Mouse (Mus musculus): ENCODE measurements around the gene Gm21988. TPM values are rescaled to one million over a fixed set of nuclear protein-coding genes. Genes with fewer than 3 reads are reported as not detected.

Gm21988 gene
- polyA plus RNA-seq, 2 experiments: 4.2 to 4.5 TPM

- 63% methylated on average over 5 of the region's 5 CpGs for WGBS (ENCODE audit: insufficient replicate concordance)
- no peaks in the 10 kb centered on the region for H3K27me3 ChIP-seq (ENCODE audit: control insufficient read depth, insufficient read depth, low read length)
- no peak overlapping the region for H3K4me2 ChIP-seq (ENCODE audit: low read depth)
- no peak overlapping the region for H3K27ac ChIP-seq
- H3K36me3 ChIP-seq (replicated peaks; ENCODE audit: control insufficient read depth, insufficient read depth, low read depth): no peaks in the 10 kb centered on the region
- DNase-seq (ENCODE audit: low read depth in 3 of 3, low spot score in 3 of 3): no peak
- TF ChIP-seq EP300 (IDR thresholded peaks at IDR 0.05; ENCODE audit: low read depth) (no peak), CTCF (IDR thresholded peaks at IDR 0.05; ENCODE audit: low read depth) (no peak)
- no peaks in the 10 kb centered on the region for H3K9me3 ChIP-seq (ENCODE audit: control insufficient read depth, low read length)
- no peak overlapping the region for H3K4me3 ChIP-seq (ENCODE audit: insufficient read depth in 1 of 2, low read depth in 2 of 2, low read length in 2 of 2)
- ATAC-seq (ENCODE audit: insufficient read depth): no peak
- no peaks in the 10 kb centered on the region for H3K4me1 ChIP-seq (replicated peaks; ENCODE audit: control insufficient read depth in 2 of 2, insufficient read depth in 2 of 2, low read length in 1 of 2)
- no peak overlapping the region for H3K9ac ChIP-seq (replicated peaks)
Observed at GRCm38 (mm10) chr11:70200036-70200608, 39.5 kb downstream of the Gm21988 start.

DNA sequence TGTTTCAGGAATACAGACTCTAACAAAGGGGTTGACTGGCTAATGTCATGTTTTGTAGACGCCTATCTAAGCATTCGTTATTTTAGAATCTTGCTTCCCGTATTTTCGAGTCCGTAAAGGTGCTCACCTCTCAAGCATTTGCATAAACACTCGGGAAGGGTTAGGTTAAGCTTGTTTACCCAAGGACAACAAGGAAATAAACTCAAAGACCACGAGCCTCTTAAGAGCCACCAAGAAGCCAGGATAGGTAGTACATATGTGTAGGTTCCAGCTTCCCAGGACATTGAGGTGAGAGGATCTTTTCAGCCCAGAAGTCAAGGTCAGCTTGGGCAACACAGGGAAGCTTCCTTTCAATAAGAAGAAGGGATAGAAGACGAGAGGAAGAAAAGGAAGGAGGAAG lies 40.5 kb downstream of the Gm21988 start:
- Histone ChIP-seq H3K4me3 (ENCODE audit: insufficient read depth in 1 of 2, low read depth in 2 of 2, low read length in 2 of 2) (no peak overlapping the region), H3K9me3 (ENCODE audit: control insufficient read depth, low read length) (no peaks in the 10 kb centered on the region), H3K9ac (replicated peaks) (no peak overlapping the region), H3K27me3 (ENCODE audit: control insufficient read depth, insufficient read depth, low read length) (no peaks in the 10 kb centered on the region), H3K27ac (no peak overlapping the region), H3K36me3 (replicated peaks; ENCODE audit: control insufficient read depth, insufficient read depth, low read depth) (no peaks in the 10 kb centered on the region), H3K4me2 (ENCODE audit: low read depth) (no peak overlapping the region), H3K4me1 (replicated peaks; ENCODE audit: control insufficient read depth in 2 of 2, insufficient read depth in 2 of 2, low read length in 1 of 2) (no peaks in the 10 kb centered on the region)
- ATAC-seq (ENCODE audit: insufficient read depth) (no peak), DNase-seq (ENCODE audit: low read depth in 3 of 3, low spot score in 3 of 3) (no peak)
- WGBS (ENCODE audit: insufficient replicate concordance): 62% methylated on average over 8 of the region's 8 CpGs
- no peak for TF ChIP-seq EP300 (IDR thresholded peaks at IDR 0.05; ENCODE audit: low read depth)
- TF ChIP-seq CTCF (IDR thresholded peaks at IDR 0.05; ENCODE audit: low read depth): no peak

GRCm38 (mm10) chr11:70198332-70198731 lies 41.3 kb downstream of the Gm21988 start:
- H3K36me3 ChIP-seq (replicated peaks; ENCODE audit: control insufficient read depth, insufficient read depth, low read depth): no peaks in the 10 kb centered on the region
- H3K9me3 ChIP-seq (ENCODE audit: control insufficient read depth, low read length): no peaks in the 10 kb centered on the region

DNA sequence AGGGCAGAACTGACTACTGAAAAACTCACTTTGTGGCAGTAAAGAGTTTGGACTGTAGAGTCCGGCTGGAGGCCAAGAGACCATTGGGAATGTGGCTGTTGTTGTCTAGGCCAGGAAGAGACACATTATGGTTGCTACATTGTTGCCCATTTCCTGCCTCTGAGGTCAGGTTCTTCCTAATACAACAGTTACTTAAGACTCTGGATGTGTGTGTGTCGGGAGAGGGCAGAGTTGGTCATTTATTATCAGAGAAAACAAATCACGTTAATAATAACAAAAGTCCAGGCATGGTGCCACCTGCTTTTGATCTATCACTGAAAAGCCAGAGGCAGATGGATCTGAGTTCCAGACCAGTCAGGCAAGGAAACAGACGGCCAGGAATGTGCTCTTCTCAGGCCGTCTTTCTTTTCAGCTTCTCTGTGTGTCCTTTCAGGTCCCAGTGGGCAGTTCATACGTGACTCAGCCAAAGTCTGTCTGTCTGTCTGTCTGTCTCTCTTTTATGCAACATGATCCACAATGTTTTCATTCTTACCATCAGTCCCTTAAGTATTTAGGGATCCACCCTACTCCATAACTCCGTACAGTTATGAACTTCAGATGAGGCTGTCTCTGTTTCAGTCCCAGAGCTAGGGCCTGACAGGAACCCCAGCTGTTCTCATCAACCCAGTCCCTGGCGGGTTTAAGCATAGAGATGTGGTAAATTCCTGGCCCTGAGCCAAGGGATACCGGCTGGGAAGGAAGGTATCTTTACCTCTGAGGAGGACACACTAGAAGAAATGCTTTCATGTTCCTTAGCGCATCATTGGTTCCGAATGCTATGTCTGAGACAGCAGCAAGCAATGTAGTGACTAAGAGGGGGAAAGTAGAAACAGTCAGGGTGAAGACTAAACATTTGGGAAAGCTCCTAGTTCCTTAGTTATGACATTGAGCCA lies 46.0 kb downstream of the Gm21988 start:
- no peaks in the 10 kb centered on the region for H3K27me3 ChIP-seq (ENCODE audit: control insufficient read depth, insufficient read depth, low read length)
- TF ChIP-seq EP300 (IDR thresholded peaks at IDR 0.05; ENCODE audit: low read depth) (no peak), CTCF (IDR thresholded peaks at IDR 0.05; ENCODE audit: low read depth) (no peak)
- no peak overlapping the region for H3K27ac ChIP-seq
- DNase-seq (ENCODE audit: low read depth in 3 of 3, low spot score in 3 of 3) (no peak), ATAC-seq (ENCODE audit: insufficient read depth) (no peak)
- H3K36me3 ChIP-seq (replicated peaks; ENCODE audit: control insufficient read depth, insufficient read depth, low read depth): no peaks in the 10 kb centered on the region
- H3K9me3 ChIP-seq (ENCODE audit: control insufficient read depth, low read length): no peaks in the 10 kb centered on the region
- no peak overlapping the region for H3K4me2 ChIP-seq (ENCODE audit: low read depth)
- H3K9ac ChIP-seq (replicated peaks): no peak overlapping the region
- H3K4me1 ChIP-seq (replicated peaks; ENCODE audit: control insufficient read depth in 2 of 2, insufficient read depth in 2 of 2, low read length in 1 of 2): no peaks in the 10 kb centered on the region
- 51% methylated on average over 11 of the region's 11 CpGs for WGBS (ENCODE audit: insufficient replicate concordance)
- H3K4me3 ChIP-seq (ENCODE audit: insufficient read depth in 1 of 2, low read depth in 2 of 2, low read length in 2 of 2): no peak overlapping the region

More at GRCm38 (mm10) chr11:70198332-70198731, 41.3 kb downstream of the Gm21988 start:
- WGBS (ENCODE audit: insufficient replicate concordance): 28% methylated on average over 3 of the region's 3 CpGs
- Histone ChIP-seq H3K4me2 (ENCODE audit: low read depth) (no peak overlapping the region), H3K4me1 (replicated peaks; ENCODE audit: control insufficient read depth in 2 of 2, insufficient read depth in 2 of 2, low read length in 1 of 2) (no peaks in the 10 kb centered on the region), H3K9ac (replicated peaks) (no peak overlapping the region), H3K27me3 (ENCODE audit: control insufficient read depth, insufficient read depth, low read length) (no peaks in the 10 kb centered on the region), H3K4me3 (ENCODE audit: insufficient read depth in 1 of 2, low read depth in 2 of 2, low read length in 2 of 2) (no peak overlapping the region), H3K27ac (no peak overlapping the region)
- DNase-seq (ENCODE audit: low read depth in 3 of 3, low spot score in 3 of 3) (no peak), ATAC-seq (ENCODE audit: insufficient read depth) (no peak)
- TF ChIP-seq CTCF (IDR thresholded peaks at IDR 0.05; ENCODE audit: low read depth) (no peak), EP300 (IDR thresholded peaks at IDR 0.05; ENCODE audit: low read depth) (no peak)

GRCm38 (mm10) chr11:70192157-70192556 lies 47.5 kb downstream of the Gm21988 start:
- H3K36me3 ChIP-seq (replicated peaks; ENCODE audit: control insufficient read depth, insufficient read depth, low read depth): no peaks in the 10 kb centered on the region
- TF ChIP-seq CTCF (IDR thresholded peaks at IDR 0.05; ENCODE audit: low read depth) (no peak), EP300 (IDR thresholded peaks at IDR 0.05; ENCODE audit: low read depth) (no peak)
- no peak for DNase-seq (ENCODE audit: low read depth in 3 of 3, low spot score in 3 of 3)
- 58% methylated on average over 4 of the region's 4 CpGs for WGBS (ENCODE audit: insufficient replicate concordance)
- no peak overlapping the region for H3K27ac ChIP-seq
- H3K4me3 ChIP-seq (ENCODE audit: insufficient read depth in 1 of 2, low read depth in 2 of 2, low read length in 2 of 2): no peak overlapping the region
- no peak overlapping the region for H3K4me2 ChIP-seq (ENCODE audit: low read depth)
- H3K27me3 ChIP-seq (ENCODE audit: control insufficient read depth, insufficient read depth, low read length): no peaks in the 10 kb centered on the region
- H3K9ac ChIP-seq (replicated peaks): no peak overlapping the region
- no peaks in the 10 kb centered on the region for H3K9me3 ChIP-seq (ENCODE audit: control insufficient read depth, low read length)
- ATAC-seq (ENCODE audit: insufficient read depth): no peak
- no peaks in the 10 kb centered on the region for H3K4me1 ChIP-seq (replicated peaks; ENCODE audit: control insufficient read depth in 2 of 2, insufficient read depth in 2 of 2, low read length in 1 of 2)
